Mouse (Mus musculus): ENCODE data around the gene Dnajc4. TPM values are rescaled to one million over a fixed set of nuclear protein-coding genes. Genes with fewer than 3 reads are reported as not detected.

Gene Dnajc4
- total RNA-seq (2015) = 19.5 and 23.0 TPM in 2 replicates
- 18.4 and 21.4 TPM in 2 replicates for total RNA-seq (2017)

DNA sequence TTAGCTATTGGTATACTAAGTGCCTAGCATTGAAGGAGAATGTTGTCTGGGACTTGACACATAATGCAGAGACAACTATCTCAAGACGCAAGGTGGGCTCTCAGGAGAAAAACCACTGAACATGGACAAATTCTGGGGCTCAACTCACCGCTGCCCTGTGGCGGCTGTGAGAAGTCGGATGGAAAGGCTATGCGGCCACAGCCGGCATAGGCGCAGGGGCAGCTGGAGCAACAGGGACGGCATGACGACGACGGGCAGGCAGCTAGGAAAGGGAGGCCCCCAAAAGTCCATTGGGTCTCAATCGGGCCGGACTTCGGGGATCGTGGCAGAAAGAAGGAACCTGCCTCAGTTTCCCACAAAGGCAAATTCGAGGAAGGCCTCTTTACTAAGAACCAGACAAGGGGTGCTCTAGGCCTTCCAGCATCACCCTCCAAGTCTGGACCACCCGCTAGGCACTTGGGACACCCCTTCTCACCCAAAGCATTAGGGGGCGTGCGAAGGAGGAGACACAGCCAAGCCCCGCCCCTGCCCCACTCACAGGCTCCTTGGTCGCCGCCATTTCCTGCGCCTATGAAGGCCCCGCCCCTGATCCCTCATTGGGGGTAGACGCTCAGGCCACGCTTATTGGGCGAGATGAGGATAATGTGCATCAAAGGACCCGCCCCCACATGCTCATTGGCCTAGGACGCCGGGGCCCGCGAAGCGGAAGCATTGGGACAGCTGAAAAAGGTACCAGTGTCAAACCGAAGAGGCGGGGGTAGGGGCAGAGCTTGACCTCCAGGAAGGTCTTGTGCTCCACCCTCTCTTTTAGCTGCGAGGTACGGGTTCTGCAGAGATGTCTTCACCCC is at the start of gene Dnajc4:
Dnajc4 (minus strand) TSS at position 562 of the 848 bp plus-strand sequence.
- ATAC-seq (ENCODE audit: poor library complexity, severe bottlenecking) = peak; percentile 95

- ATAC-seq (ENCODE audit: poor library complexity, severe bottlenecking) = no peak
These were observed 48.8 kb upstream of the Dnajc4 start for GRCm38 (mm10) chr19:7041171-7041570.

- no peak for ATAC-seq (ENCODE audit: poor library complexity, severe bottlenecking)
These were observed 48.3 kb upstream of the Dnajc4 start for GRCm38 (mm10) chr19:7040637-7041130.

DNA sequence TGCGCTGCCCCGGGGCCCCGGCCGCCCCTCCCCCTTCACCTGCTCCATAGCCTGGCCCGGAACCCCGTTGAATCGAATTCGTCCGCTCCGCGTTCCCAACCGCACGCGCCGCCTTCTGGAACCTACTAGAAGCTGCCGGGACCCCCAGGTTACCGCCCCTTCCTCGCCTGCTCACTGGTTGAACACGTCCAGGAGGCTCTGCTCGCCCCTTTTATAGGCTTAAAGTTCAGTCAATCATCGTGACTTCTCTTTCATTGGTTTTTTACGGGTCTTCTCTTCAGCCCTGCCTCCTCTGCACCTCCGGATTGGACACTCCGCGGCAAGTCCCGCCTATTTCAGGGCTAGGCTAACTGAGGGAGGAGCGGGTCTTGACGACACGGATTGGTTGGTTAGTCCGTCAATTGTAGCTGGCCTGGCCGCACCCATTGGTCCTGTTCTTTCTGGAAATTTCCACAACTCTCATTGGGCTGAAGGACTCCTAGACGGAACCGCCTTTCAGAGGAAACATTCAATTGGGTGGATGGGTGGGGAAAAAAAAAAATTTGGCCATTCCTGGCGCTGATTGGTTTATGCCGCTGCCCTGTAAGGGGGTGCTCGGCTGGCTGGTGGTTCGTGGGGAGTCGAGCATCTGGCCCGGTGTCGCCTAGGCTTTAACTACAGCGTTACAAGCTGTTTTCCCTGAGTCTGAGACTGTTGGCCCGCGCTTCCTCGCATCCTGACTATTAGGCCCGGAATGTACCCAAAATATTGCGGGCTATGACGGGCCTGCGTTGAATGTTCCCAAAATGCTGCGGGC is 47.7 kb upstream of the Dnajc4 start, which contains the start of gene Stip1:
Stip1 (minus strand) TSS at position 127 of the 796 bp plus-strand sequence.
- ATAC-seq (ENCODE audit: poor library complexity, severe bottlenecking) = peak; percentile 97

DNA sequence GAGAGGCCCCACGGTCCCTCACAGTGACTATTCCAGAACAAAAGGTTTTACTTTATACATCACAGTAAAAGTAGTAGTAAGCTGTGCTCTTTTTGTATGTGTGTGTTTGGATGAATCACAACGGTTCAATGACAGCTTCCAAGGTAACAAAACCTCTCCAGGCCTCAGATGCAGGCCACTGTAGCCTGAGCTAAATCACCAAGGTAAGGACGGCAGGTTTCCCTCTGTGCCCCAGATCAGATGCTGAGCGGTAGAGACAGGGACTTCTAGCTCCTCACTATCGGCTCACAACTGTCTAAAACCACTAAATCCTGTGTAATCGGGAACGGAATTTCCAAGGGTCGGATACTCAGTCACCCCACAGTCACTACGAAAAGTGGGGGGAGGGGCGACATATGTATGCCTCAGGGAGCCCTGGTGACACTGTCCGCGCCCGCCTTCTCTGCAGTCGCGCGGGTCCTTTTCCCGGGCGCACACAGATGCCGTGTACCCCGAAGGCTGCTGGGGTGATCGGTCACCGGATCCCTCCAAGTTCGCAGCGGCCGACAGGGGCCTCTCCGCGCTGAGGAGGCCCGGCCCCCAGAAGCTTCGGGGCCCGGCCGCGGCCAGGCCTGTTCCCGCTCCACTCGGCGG is 46.8 kb upstream of the Dnajc4 start:
- ATAC-seq (ENCODE audit: poor library complexity, severe bottlenecking) = no peak

DNA sequence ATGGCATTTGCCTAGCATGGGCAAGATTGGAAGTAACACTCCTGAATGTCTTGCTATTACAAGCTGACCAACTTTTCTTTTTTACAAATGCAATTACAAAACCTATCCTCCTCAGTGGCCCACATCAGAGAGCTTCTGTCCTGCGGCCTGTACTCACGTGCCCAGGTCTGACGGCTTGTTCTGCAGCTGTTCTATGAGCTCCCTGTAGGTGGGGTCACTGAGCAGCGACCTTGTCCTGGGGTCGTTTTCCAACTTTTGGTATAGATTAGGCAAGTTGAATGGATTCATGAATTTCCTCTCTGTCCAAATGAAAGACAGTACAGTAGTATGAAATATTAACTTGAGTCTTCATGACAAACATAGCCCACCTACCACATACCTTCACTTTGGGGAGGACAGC is 41.6 kb upstream of the Dnajc4 start:
- ATAC-seq (ENCODE audit: poor library complexity, severe bottlenecking) = no peak

DNA sequence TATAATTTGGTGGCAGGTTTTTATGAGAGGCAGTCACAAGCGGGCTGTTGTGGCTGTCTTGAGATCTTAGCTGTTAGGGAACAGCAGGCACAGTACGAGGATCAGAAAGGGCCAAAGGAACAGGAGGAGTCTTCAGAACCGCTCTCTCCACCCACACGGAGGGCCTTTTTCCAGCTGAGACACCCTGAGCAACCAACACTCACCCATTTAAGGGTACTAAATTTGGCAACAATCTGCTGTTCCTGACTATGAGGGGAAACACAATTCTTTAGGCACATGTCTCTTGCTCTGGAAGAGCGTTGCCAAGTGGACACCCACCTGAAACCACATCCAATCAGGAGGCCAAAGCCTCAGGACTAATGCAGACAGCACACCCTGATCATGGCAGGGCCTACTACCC is 37.2 kb upstream of the Dnajc4 start:
- ATAC-seq (ENCODE audit: poor library complexity, severe bottlenecking) = no peak

DNA sequence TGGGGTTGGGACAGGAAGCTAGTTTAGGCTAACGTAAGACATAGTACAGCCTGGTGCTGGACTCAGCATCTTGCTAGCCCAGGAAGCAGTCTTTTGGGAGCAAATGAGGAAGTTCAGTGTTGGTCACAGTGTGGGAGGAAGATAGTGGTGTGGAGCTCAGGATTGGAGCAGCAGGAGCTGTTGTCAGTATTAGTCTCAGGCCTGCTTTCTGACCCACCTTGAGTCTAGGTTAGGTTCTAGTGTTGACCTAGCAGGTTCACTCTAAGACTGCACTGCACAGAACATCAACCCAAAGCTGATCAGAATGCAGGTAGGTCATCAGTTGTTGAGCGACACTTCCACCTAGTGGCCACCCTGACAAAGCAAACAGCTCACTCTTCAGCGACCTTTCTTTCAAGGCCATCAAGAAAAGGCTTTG is 27.9 kb upstream of the Dnajc4 start:
- ATAC-seq (ENCODE audit: poor library complexity, severe bottlenecking) = peak; percentile 50

DNA sequence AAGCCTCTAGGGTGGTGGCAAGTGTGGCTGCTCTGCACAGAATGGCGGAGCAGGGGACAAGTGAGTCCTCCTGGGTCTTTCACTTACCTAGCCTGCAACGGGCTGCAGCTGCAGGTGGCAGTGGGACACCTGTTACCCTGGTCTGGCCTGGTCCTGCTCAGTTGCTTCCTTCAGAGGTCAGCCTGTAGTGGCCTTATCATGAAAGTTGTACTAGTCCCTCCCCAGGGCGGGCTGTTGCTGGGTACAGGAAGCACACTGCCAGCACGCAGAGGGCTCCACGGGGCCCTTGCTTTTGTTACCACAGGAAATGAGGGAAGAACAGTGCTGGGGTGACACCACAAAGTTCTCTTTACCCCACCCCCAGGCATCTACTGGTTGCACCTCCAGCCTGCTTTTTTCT is 26.8 kb upstream of the Dnajc4 start, which contains the start of gene Fermt3:
Fermt3 (minus strand) TSS at position 279 of the 400 bp plus-strand sequence.
- ATAC-seq (ENCODE audit: poor library complexity, severe bottlenecking) = peak; percentile 80

- peak; percentile 21 for ATAC-seq (ENCODE audit: poor library complexity, severe bottlenecking)
These were observed 26.2 kb upstream of the Dnajc4 start for GRCm38 (mm10) chr19:7018546-7018945.

GRCm38 (mm10) chr19:7017541-7018457 is 25.4 kb upstream of the Dnajc4 start:
- ATAC-seq (ENCODE audit: poor library complexity, severe bottlenecking) = peak; percentile 52

- ATAC-seq (ENCODE audit: poor library complexity, severe bottlenecking) = no peak
These were observed 22.2 kb upstream of the Dnajc4 start for GRCm38 (mm10) chr19:7014481-7015135.

DNA sequence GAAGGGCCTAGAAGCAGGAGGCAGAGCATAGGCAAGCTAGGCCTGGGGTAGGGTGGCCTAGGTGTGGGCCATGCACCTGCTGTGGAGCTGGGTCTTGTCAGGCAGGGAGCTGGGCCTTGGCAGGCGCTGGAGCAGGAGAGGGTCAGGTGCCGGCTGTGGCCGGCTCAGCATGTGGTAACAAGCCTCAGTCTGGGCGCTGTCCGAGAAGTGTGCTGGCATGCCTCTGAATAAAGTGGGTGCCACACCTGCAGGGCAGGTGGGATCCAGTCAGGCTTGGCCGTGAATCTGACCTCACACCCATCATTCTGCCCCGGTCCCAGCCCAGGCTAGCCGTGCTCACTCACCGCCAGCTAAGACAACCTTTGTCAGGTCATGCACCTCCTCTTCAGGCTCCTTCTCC is 21.6 kb upstream of the Dnajc4 start:
- no peak for ATAC-seq (ENCODE audit: poor library complexity, severe bottlenecking)

DNA sequence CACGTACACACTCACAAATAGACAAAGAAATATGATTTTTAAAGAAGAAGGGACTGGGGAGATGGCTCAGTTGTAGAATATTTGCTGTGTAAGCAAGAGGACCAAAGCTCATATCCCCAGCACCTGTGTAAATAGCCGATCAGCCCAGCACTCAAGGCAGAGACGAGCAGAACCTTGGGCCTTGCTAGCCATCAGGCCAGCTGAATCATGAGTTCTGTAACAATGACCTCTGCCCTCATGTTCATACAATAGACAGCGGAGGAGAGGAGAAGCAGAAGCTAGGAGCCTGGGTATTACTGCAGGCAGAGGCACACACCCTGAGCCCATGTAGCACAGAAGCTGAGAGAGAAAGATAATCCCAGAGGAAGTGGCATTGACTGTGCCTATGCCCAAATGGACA is 20.1 kb upstream of the Dnajc4 start:
- ATAC-seq (ENCODE audit: poor library complexity, severe bottlenecking) = no peak

GRCm38 (mm10) chr19:7006892-7007593 is 14.7 kb upstream of the Dnajc4 start:
- no peak for ATAC-seq (ENCODE audit: poor library complexity, severe bottlenecking)

DNA sequence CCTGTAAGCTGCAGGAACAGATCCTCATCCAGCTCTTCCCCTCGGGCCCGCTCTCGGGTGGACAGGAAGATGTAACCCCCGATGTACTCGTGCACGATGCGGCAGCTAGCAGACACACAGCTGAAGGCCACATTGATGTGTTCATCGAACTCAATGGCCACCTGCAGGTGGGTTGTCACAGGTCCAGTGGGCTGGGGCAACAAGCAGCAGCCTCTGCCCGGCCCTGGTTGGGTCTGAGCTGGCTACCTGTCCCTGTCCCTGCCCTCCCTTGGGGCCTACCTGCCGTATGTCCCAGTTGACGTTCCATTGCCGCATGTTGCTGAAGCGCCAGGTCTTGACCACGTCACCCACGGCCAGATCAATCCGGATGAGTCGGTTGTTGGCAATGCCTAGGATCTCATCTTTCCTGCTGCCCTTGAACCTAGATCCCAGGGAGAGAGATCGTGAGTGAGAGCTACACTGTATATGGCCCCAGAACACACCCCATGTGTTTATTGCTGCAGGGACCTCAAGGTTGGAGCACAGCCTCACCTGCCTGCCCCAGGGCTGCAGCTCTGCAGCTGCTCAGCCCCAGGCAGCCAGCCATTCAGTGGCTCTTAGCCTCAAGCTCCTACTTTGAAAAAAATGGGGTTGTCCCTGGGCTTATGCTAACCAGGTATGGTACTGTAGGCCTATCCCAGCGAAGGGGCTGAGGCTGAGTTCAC is 7.1 kb upstream of the Dnajc4 start:
- ATAC-seq (ENCODE audit: poor library complexity, severe bottlenecking) = no peak

DNA sequence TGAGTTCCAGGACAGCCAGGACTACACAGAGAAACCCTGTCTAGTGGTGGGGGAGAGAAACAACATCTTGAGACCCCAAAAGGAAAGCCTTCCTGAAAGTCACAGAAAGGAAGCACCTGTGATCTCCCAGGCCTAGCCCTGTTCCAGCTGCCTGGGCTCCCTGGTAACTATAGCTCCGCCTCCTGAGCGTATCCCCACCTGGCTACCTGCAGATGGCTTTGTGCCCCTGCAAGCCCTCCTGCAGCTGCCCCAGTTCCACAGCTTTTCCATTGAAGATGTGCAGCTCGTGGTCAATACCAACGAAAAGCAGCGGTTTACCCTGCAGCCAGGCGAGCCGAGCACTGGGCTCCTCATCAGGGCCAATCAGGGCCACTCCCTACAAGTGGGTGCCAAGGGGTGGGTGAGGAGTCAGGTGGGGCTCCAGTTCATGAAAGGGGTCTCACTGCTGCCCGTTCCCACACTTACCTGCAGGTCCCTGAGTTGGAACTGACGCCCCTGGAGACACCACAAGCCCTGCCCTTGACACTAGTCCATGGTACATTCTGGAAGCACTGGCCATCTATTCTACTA is 5.4 kb upstream of the Dnajc4 start:
- no peak for ATAC-seq (ENCODE audit: poor library complexity, severe bottlenecking)

DNA sequence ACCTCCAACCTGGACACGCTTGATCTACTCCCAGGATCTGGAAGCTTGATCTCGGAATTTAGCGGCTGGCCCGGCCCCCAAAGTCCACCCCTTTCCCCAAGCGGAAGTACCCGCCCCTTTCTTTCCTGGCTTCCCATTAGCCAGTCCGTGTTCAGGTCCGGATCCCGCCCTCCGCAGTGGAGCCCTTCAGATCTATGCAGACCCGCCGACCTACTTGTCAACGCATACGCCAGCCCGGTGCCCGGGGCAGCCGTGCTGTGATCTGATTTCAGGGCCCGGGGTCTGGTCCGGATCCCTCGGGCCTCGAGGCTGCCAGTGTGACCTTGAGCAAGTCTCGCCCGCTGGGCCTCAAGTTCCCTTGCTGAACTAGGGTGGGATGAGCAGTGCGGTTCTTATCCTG is 3.6 kb upstream of the Dnajc4 start, which contains the start of the genes Nudt22 and Trpt1:
Nudt22 (minus strand) TSS at position 112 of the 400 bp plus-strand sequence.
Trpt1 (plus strand) TSS at position 126 of the 400 bp plus-strand sequence.
- peak; percentile 57 for ATAC-seq (ENCODE audit: poor library complexity, severe bottlenecking)
